ENCODE assay signal across 23 mouse cellular contexts in genomic region chr2:45785684-45786083, GRCm38 (mm10).
"Had no signal": no experiment of that assay in that cellular context is flagged by ENCODE, and none has a peak within 500 bp of the region (broad histone marks: within the 10 kb centered on the region; RNA-seq: fewer than 3 reads in every experiment).

No protein-coding gene starts in this region.

- H3K9ac ChIP-seq: forebrain, postnatal 0 days; heart, embryonic 12.5 days; hindbrain, embryonic 12.5 days; hindbrain, embryonic 14.5 days; intestine, embryonic 15.5 days; limb, embryonic 15.5 days; liver, embryonic 12.5 days; liver, embryonic 14.5 days had no signal

- ATAC-seq: forebrain, postnatal 0 days; hindbrain, embryonic 16.5 days; inflammation-experienced regulatory T-cells, adult 6 months; intestine, embryonic 15.5 days; intestine, postnatal 0 days; liver, embryonic 12.5 days had no signal

- H3K27me3 ChIP-seq: heart, embryonic 12.5 days; hindbrain, embryonic 12.5 days; intestine, embryonic 15.5 days; limb, embryonic 15.5 days; liver, embryonic 12.5 days had no signal

- H3K27ac ChIP-seq: heart, adult 2 months; hindbrain, embryonic 10.5 days; hindbrain, embryonic 12.5 days; hindbrain, embryonic 14.5 days; intestine, embryonic 15.5 days; layer of hippocampus, adult 2 months; left cerebral cortex, adult 2 months; limb, embryonic 15.5 days; liver, embryonic 12.5 days; liver, embryonic 14.5 days had no signal

- DNase-seq: forebrain, postnatal 0 days; gastrocnemius, postnatal 14 days; gastrocnemius, postnatal 36 days; heart, adult 11 months; heart, adult 2 months; heart, postnatal 10 days; heart, postnatal 4 days; kidney, adult 18-20 months; kidney, postnatal 10 days; kidney, postnatal 4 days had no signal

- H3K4me2 ChIP-seq: heart, embryonic 12.5 days; hindbrain, embryonic 12.5 days; hindbrain, embryonic 14.5 days; intestine, embryonic 15.5 days; limb, embryonic 15.5 days; liver, embryonic 12.5 days had no signal

- H3K4me3 ChIP-seq: heart, adult 2 months; heart, embryonic 12.5 days; hindbrain, embryonic 10.5 days; hindbrain, embryonic 12.5 days; intestine, embryonic 15.5 days; layer of hippocampus, adult 2 months; left cerebral cortex, adult 2 months; limb, embryonic 15.5 days; liver, embryonic 12.5 days had no signal

- H3K36me3 ChIP-seq: heart, embryonic 12.5 days; hindbrain, embryonic 10.5 days; hindbrain, embryonic 12.5 days; intestine, embryonic 15.5 days; limb, embryonic 15.5 days; liver, embryonic 12.5 days had no signal

- H3K9me3 ChIP-seq: heart, embryonic 12.5 days; hindbrain, embryonic 10.5 days; hindbrain, embryonic 12.5 days; intestine, embryonic 15.5 days; limb, embryonic 15.5 days; liver, embryonic 12.5 days had no signal

- H3K4me1 ChIP-seq: heart, embryonic 12.5 days; intestine, embryonic 15.5 days; liver, embryonic 12.5 days had no signal
